Mouse (Mus musculus) hindbrain, embryonic 10.5 days (tissue): ENCODE data around the gene Kif15. TPM values are rescaled to one million over a fixed set of nuclear protein-coding genes. Genes with fewer than 3 reads are reported as not detected.

Experiments used
- DNase-seq: peaks from one replicate; pipeline ENCODE4 v3.0.0-alpha.2; 2017; ENCODE audit warnings: low spot score
- H3K27ac ChIP-seq: fragments of 300-500 bp; sonication (generic); 2 replicates; pipeline ENCODE4 v1.5.1; 2016; ENCODE audit warnings: mild to moderate bottlenecking, moderate library complexity
- H3K27me3 ChIP-seq: fragments of 300-500 bp; sonication (generic); 2 replicates; pipeline ENCODE4 v1.6.1; 2016; ENCODE audit warnings: mild to moderate bottlenecking; ENCODE audit not compliant: poor library complexity, insufficient read depth, severe bottlenecking
- H3K36me3 ChIP-seq: fragments of 300-500 bp; sonication (generic); 2 replicates; pipeline ENCODE4 v1.6.1; 2016; ENCODE audit warnings: mild to moderate bottlenecking, moderate library complexity
- H3K4me1 ChIP-seq: fragments of 300-500 bp; sonication (generic); replicated peaks from 2 replicates; pipeline ENCODE4 v1.6.1; 2016; ENCODE audit warnings: mild to moderate bottlenecking
- H3K4me3 ChIP-seq: fragments of 300-500 bp; sonication (generic); 2 replicates; pipeline ENCODE4 v1.5.1; 2016; ENCODE audit warnings: mild to moderate bottlenecking, moderate library complexity
- H3K9me3 ChIP-seq: fragments of 300-500 bp; sonication (generic); 2 replicates; pipeline ENCODE4 v1.6.1; 2016; ENCODE audit warnings: mild to moderate bottlenecking, moderate library complexity
- WGBS: fragments of 180-500 bp; shearing (Covaris S2); methylation state at CpG from one replicate; pipeline ENCODE4 v1.1.7; 2016; 5-methylcytosine and 5-hydroxymethylcytosine counted together
- polyA plus RNA-seq: library from polyadenylated mRNA; unstranded; fragments of >200 nt; fragmentation: Nextera tagmentation; extraction: Ambion mirVana; gene quantifications from 2 replicates; pipeline ENCODE4 v1.2.1, GENCODE M21; 2016

Gene Kif15
- 59.0 and 97.7 TPM in 2 replicates for polyA plus RNA-seq

DNA sequence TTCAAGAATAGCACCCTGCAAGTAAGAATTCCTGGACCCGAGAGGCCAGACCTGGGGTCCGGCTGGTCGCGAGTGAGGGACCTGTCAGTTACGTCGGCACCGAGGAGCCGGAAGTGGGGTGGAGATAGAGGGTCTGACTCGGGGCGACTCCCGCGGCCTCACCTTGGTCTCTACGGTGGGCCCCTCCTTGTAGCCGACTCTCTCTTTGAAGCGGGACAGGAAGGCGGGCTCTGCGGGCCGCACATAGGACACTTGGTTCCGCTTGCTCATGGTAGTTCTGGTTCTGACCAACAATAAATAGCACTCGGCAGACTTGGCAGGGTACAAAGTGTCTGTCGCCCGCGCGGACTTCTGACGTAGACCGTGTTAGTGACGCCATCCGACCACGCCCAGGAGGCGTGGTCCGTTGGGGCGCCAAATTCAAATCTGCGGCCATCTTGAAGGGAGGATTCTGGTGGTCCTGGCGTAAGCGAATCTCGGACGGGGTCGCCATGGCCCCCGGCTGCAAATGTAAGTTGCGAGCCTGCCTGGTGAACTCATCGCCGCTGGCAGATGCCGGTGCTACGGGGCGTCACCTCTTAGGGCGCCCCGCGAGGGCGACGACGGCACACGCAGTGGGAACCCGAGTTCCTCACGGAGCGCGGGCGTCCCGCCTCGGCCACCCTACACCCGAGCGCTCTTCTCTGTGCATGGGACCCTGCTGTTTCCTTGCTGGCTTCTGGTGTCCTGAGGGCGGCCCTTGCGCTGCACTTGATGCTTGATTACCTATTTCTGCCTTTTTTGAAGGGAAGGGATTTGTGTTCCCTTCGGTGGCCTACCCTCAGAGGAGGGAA lies at the start of gene Kif15, which contains the start of gene 1110059G10Rik:
TSS of gene Kif15 (plus strand) at position 404 of the 833 bp plus-strand sequence.
TSS of gene 1110059G10Rik (minus strand) at position 358 of the 833 bp plus-strand sequence.
- under 1% methylated on average over 64 of the region's 64 CpGs for WGBS

DNA sequence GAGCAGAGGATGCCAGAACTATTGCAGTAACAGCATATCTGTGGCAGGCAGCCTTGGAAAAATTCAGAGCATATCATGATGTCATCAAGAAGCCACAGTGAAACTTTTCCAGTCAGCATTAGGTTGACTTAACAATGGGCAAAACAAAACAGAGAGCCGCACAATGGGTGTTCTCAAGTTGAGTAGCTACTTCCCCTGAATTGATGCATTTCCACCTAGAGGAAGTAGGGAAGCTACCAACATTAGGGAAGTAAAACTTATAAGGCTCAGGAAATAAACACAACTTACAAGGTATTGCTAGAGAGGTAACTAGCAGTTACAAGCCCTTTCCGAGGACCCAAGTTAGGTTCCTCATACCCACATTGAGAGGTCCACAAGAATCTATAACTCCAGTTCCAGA lies 49.8 kb upstream of the Kif15 start:
- Histone ChIP-seq H3K4me1 (peaks cover 11% of the 10 kb centered on the region), H3K27me3 (no peaks in the 10 kb centered on the region), H3K4me3 (no peak overlapping the region), H3K27ac (no peak overlapping the region), H3K9me3 (peaks cover 8% of the 10 kb centered on the region), H3K36me3 (peaks cover 21% of the 10 kb centered on the region)
- DNase-seq, result no peak
- WGBS, result 93% methylated on average over 2 of the region's 2 CpGs

More for the DNA sequence above, at the start of gene Kif15, which contains the start of gene 1110059G10Rik:
- H3K27me3 ChIP-seq, result no peaks in the 10 kb centered on the region
- peak within 1 kb of the TSS; percentile 88 for H3K4me3 ChIP-seq
- H3K36me3 ChIP-seq, result peaks cover 32% of the 10 kb centered on the region
- no peaks in the 10 kb centered on the region for H3K9me3 ChIP-seq
- peak; percentile 96 for DNase-seq
- H3K4me1 ChIP-seq, result peaks cover 25% of the 10 kb centered on the region
- H3K27ac ChIP-seq, result peak within 1 kb of the TSS; percentile 93

DNA sequence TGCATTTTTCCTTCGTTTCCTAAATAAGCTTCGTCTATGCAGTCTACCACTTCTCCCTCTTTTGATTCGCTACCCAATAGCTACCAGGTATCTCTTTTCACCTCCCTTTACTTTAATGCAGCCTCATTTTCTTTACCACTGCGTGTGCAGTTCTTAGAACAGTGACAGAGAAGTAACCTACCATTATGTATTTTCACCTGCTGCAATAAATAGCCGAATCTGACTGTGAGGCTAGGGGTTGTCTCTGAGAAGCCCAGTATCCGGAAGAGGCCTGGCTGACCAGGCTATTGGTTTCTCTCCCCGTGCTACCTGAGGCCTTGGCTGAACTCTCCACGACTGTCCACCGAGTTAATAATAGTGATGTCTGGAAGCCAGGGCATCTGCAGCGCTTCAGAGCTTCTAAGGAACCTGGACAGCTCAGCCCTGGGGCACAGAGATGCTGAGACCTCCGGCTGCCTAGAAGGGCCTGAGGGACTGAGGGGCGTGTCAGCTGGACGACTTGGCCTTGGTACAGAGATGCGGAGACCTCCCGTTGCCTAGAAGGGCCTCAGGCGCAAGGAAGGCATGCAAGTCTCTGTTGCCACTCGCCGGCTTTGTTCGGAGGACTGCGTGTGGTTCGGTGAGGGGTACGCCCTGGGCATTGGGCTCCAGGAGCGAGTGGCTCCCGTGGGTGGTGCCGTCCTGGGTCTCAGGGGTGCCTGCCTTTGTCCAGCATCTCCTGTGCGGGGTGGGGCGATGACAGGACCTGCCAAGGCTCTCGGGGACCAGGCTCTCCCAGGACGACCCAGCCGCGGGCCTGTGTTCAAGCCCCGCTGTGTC lies 47.9 kb upstream of the Kif15 start:
- H3K27ac ChIP-seq, result peak overlapping the region; percentile 96
- H3K9me3 ChIP-seq, result peaks cover 14% of the 10 kb centered on the region; the same call in 1 of the 2 replicates
- H3K4me3 ChIP-seq, result peak overlapping the region; percentile 78
- H3K36me3 ChIP-seq, result peaks cover 30% of the 10 kb centered on the region
- no peaks in the 10 kb centered on the region for H3K27me3 ChIP-seq
- 14% methylated on average over 32 of the region's 32 CpGs for WGBS
- DNase-seq, result peak; percentile 87
- H3K4me1 ChIP-seq, result peaks cover 11% of the 10 kb centered on the region

DNA sequence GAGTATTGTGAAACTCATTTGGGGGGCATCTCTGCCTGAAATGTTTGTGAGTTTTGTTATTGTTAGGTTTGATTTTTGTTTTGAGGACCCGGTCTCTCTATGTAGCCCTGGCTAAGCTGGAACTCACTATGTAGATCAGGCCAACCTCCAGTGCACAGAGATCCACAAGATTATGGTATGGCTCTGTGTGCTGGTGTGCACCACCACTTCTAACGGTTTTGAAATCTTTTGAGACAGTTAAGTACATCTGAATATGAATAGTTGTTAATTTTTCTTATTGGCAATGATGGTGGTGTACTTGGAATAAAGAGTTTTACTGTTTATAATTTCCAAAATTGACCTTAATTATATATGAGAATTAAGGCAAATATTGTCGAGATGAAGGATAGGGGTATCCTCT lies 28.4 kb upstream of the Kif15 start:
- H3K27ac ChIP-seq, result peak overlapping the region; percentile 99
- no peak for DNase-seq
- H3K36me3 ChIP-seq, result peaks cover 32% of the 10 kb centered on the region

DNA sequence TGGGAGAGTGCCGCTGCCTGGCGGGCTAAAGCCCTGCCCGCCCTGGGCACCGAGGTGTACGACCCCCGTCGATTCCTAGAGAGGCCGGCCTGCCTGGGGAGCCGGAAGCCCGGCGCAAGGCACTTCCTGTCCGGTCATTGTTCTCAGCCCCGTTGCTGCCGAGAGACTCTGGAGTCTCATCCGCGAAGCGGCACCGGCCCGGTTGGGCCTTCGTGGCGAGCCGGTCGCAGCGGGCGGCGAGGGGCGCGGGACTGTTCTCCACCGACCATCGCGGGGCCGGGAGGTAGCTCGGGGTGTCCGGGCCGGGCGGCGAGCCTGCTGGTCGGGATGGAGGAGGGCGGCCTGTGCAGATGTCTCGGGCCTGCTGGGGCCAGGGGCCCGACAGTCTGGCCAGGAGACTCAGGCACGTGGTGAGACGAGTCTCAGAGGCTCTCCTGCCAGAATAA lies 27.9 kb upstream of the Kif15 start, which contains the start of gene Zfp105:
TSS of gene Zfp105 (plus strand) at position 137 of the 446 bp plus-strand sequence.
- DNase-seq, result peak; percentile 94
- under 1% methylated on average over 43 of the region's 43 CpGs for WGBS
- peak within 1 kb of the TSS; percentile 88 for H3K4me3 ChIP-seq
- H3K4me1 ChIP-seq, result peaks cover 12% of the 10 kb centered on the region; the same call in 1 of the 2 replicates
- H3K27me3 ChIP-seq, result peaks cover 5% of the 10 kb centered on the region; the same call in 1 of the 2 replicates
- H3K36me3 ChIP-seq, result peaks cover 38% of the 10 kb centered on the region
- H3K9me3 ChIP-seq, result no peaks in the 10 kb centered on the region
- peak within 1 kb of the TSS; percentile 99 for H3K27ac ChIP-seq

More for the DNA sequence above, 28.4 kb upstream of the Kif15 start:
- Histone ChIP-seq H3K4me3 (peak overlapping the region; percentile 88), H3K9me3 (no peaks in the 10 kb centered on the region), H3K4me1 (peaks cover 12% of the 10 kb centered on the region; the same call in 1 of the 2 replicates), H3K27me3 (peaks cover 5% of the 10 kb centered on the region; the same call in 1 of the 2 replicates)
- WGBS, result 23% methylated on average over 3 of the region's 3 CpGs

DNA sequence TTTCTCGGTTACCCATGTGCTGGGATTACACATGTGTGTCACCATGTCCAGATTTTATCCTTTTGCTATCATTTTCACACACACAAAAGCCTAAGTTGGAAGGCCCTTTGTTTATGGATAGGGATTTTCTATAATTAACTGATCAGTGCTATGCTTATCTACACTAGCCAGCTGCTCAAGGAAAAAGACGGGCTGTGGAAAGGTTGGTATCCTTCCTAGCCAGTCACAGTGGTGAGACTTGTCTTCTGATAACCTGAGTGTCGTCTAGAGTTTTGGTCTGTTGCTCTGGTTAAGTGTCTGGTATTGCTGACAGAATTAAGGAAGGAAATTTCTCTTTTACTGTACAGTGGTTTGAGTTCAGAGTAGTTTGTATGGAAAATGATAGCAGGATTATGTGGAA lies 21.9 kb upstream of the Kif15 start:
- no peaks in the 10 kb centered on the region for H3K27me3 ChIP-seq
- no peak for DNase-seq
- no peak overlapping the region for H3K27ac ChIP-seq
- H3K9me3 ChIP-seq, result peaks cover 18% of the 10 kb centered on the region
- H3K4me1 ChIP-seq, result peaks cover under 1% of the 10 kb centered on the region; the same call in 1 of the 2 replicates
- no peak overlapping the region for H3K4me3 ChIP-seq
- H3K36me3 ChIP-seq, result peaks cover 95% of the 10 kb centered on the region
- WGBS, result 95% methylated on average over 3 of the region's 3 CpGs

DNA sequence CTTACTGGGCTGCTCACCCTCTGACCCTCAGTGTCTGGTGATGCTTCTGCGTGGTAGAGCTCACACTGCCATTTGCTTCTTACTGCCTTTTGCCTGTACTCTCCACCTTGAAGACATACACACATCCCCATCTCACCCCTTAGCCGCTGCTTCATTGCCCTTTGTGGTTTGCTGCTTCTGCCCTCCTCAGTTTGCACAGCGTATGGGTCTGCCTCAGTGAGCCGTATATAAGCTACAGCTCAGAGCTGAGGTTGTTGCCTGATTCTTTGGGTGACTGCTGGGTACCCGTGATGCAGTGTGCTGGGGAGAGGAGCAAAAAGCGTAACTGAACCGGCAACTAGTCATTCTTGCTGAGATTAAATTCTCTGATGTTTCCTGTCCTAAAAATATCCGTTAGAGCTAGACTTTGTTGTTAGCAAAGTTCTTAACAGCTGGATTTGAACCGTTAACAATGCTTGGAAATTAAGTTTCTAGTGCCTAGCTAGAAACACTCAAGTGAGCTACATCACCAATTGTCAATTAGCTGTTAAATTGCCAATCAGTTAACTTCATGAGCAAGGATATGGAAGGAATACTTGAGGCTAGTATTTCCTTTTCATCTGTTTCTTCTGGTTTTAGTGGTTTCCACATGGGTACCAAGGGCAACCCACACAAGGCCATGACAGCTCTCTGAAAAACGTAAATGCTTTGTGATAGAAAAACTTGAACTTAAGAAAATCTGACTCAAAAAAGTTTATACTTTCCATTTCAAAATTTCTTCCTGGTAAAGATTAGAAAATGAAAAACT lies 47.8 kb downstream of the Kif15 start:
- H3K4me3 ChIP-seq, result no peak overlapping the region
- H3K27ac ChIP-seq, result no peak overlapping the region
- 94% methylated on average over 10 of the region's 10 CpGs for WGBS
- H3K4me1 ChIP-seq, result no peaks in the 10 kb centered on the region
- no peaks in the 10 kb centered on the region for H3K9me3 ChIP-seq
- no peaks in the 10 kb centered on the region for H3K27me3 ChIP-seq
- peaks cover 97% of the 10 kb centered on the region for H3K36me3 ChIP-seq
- DNase-seq, result no peak

DNA sequence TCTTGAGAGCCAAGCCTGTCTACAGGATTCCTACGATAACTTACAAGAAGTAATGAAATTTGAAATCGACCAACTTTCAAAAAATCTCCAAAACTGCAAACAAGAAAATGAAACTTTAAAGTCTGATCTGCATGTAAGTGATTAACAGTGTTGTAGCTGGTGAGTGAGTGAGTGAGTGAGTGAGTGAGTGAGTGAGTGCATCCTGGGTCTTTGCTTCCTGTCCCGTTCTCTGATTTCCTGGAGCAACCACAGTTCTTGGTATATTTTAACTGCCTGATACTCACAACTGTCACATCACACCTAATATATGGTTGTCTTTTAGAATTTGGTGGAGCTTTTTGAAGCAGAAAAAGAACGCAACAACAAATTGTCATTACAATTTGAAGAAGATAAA lies 48.3 kb downstream of the Kif15 start:
- Histone ChIP-seq H3K9me3 (no peaks in the 10 kb centered on the region), H3K4me3 (no peak overlapping the region), H3K27me3 (no peaks in the 10 kb centered on the region), H3K36me3 (peaks cover 97% of the 10 kb centered on the region), H3K27ac (no peak overlapping the region), H3K4me1 (no peaks in the 10 kb centered on the region)
- WGBS, result 94% methylated on average over 4 of the region's 4 CpGs
- DNase-seq, result no peak

DNA sequence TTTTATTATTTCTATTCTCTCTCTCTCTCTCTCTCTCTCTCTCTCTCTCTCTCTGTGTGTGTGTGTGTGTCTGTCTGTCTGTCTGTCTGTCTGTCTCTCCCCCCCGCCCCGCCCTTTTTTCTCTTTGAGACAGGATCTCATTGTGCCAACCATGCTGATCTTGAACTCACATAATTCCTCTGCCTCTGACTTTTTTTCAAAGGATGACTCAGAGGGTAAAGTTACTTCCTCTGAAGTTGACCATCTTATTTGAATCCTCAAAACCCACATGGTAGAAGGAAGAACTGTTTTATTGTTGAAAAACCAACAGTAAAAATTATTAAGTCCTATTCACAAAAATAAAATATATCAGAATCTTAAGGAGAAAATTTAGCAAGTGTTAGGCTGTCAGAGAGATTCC lies 53.9 kb downstream of the Kif15 start:
- no peaks in the 10 kb centered on the region for H3K27me3 ChIP-seq
- H3K36me3 ChIP-seq, result peaks cover 100% of the 10 kb centered on the region
- 95% methylated on average over 2 of the region's 2 CpGs for WGBS
- DNase-seq, result no peak
- no peaks in the 10 kb centered on the region for H3K9me3 ChIP-seq
- H3K4me3 ChIP-seq, result no peak overlapping the region
- H3K27ac ChIP-seq, result no peak overlapping the region
- no peaks in the 10 kb centered on the region for H3K4me1 ChIP-seq

DNA sequence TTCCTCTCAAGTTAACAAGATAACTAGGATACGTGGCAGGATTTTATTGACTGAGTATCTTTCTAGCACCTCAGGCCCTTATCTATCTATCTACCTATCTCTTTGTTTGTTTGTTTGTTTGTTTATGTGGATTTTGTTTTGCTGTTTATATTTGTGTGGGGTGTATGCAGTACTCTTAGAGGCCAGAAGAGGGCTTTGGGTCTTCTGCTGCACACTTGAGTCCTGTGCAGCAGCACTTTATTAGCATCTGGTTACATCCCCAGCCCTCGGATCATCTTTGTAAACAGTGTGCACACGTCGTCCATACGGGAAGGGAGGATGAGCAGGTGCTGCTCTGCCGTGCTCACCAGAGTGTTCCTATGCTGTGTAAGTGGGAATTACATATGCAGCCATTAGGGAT lies 55.2 kb downstream of the Kif15 start:
- Histone ChIP-seq H3K4me1 (no peaks in the 10 kb centered on the region), H3K4me3 (no peak overlapping the region), H3K27ac (no peak overlapping the region), H3K36me3 (peaks cover 100% of the 10 kb centered on the region), H3K27me3 (no peaks in the 10 kb centered on the region), H3K9me3 (no peaks in the 10 kb centered on the region)
- DNase-seq, result no peak
- 87% methylated on average over 6 of the region's 6 CpGs for WGBS

DNA sequence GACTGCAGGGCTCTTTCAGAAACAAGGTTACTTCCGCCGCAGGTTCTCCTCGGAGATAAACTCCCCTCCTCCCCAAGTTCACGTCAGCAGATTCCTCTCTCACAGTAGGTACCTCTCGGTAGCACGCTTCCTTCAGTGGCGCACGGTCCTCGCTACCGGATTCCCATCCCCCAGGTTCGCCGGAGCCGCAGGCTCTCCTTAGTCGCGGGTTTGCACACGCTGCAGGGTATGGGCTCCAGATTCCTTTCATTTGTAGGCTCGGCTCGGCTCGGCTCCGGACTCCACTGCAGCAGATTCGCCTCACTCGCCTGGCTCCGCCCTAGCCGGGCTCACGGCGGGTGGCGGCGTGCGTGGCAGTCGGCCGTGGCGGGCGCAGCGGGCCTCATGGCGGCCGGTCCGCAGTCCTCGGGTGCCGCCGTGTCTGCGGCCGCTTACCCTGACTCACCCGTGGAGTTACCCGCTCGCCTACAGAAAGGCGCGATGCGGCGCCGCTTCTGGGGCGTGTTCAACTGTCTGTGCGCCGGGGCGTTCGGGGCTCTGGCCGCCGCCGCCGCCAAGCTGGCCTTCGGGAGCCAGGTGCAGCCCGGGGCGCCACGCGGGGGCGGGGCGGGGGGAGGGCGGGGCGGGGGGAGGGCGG lies 70.3 kb downstream of the Kif15 start, which contains the start of gene Tmem42:
TSS of gene Tmem42 (plus strand) at position 332 of the 637 bp plus-strand sequence.
- Histone ChIP-seq H3K4me1 (peaks cover 23% of the 10 kb centered on the region), H3K4me3 (peak within 1 kb of the TSS; percentile 80), H3K36me3 (peaks cover 28% of the 10 kb centered on the region), H3K9me3 (no peaks in the 10 kb centered on the region), H3K27ac (peak within 1 kb of the TSS; percentile 94), H3K27me3 (no peaks in the 10 kb centered on the region)
- peak; percentile 86 for DNase-seq
- under 1% methylated on average over 55 of the region's 69 CpGs for WGBS
